Mouse (Mus musculus) kidney, postnatal 0 days (tissue): ENCODE results near the gene Ctsa. TPM values are rescaled to one million over a fixed set of nuclear protein-coding genes. Genes with fewer than 3 reads are reported as not detected.

Source experiments
- ATAC-seq: fragments of 200-750 bp; cut with Nextera tagmentation; replicated peaks from 2 replicates; pipeline ENCODE4 v1.8.0; 2017; ENCODE audit warnings: low read depth, moderate number of reproducible peaks, moderate TSS enrichment, moderate library complexity; ENCODE audit not compliant: low FRiP score
- DNase-seq: peaks from one replicate; pipeline ENCODE4 v3.0.0-alpha.2; 2016; ENCODE audit warnings: low spot score
- H3K27ac ChIP-seq: fragments of 300-500 bp; sonication (generic); 2 replicates; pipeline ENCODE4 v1.5.1; 2014; ENCODE audit warnings: mild to moderate bottlenecking
- H3K27me3 ChIP-seq: fragments of 300-500 bp; sonication (generic); 2 replicates; pipeline ENCODE4 v1.6.1; 2014; ENCODE audit warnings: low read length, mixed read lengths; ENCODE audit not compliant: insufficient read depth
- H3K36me3 ChIP-seq: fragments of 300-500 bp; sonication (generic); 2 replicates; pipeline ENCODE4 v1.6.1; 2014; ENCODE audit warnings: low read length, mixed read lengths; ENCODE audit not compliant: insufficient read depth
- H3K4me1 ChIP-seq: fragments of 300-500 bp; sonication (generic); replicated peaks from 2 replicates; pipeline ENCODE4 v1.6.1; 2014; ENCODE audit warnings: antibody characterized with exemption, low read length, mixed read lengths; ENCODE audit not compliant: insufficient read depth
- H3K4me2 ChIP-seq: fragments of 300-500 bp; sonication (generic); 2 replicates; pipeline ENCODE4 v1.6.1; 2014; ENCODE audit warnings: mild to moderate bottlenecking, low read length, moderate library complexity, mixed read lengths
- H3K4me3 ChIP-seq: fragments of 300-500 bp; sonication (generic); replicated peaks from 2 replicates; pipeline ENCODE4 v1.5.1; 2014; ENCODE audit warnings: low read depth, low read length
- H3K9ac ChIP-seq: fragments of 300-500 bp; sonication (generic); 2 replicates; pipeline ENCODE4 v1.6.1; 2014; ENCODE audit warnings: low read depth, low read length
- H3K9me3 ChIP-seq: fragments of 300-500 bp; sonication (generic); replicated peaks from 2 replicates; pipeline ENCODE4 v1.6.1; 2016; ENCODE audit warnings: low read length, inconsistent platforms, mixed read lengths
- CTCF ChIP-seq: IDR thresholded peaks from 2 replicates; pipeline ENCODE4 v1.5.1; 2016; ENCODE audit warnings: antibody characterized with exemption, low read depth, mild to moderate bottlenecking, moderate library complexity
- WGBS: fragments of 180-500 bp; shearing (Covaris S2); extraction: QIAGEN DNeasy Blood & Tissue Kit; methylation state at CpG from one replicate; pipeline ENCODE4 v1.1.7; 2014; 5-methylcytosine and 5-hydroxymethylcytosine counted together
- polyA plus RNA-seq: library from polyadenylated mRNA; unstranded; fragments of >200 nt; fragmentation: Nextera tagmentation; extraction: Ambion mirVana; gene quantifications from 2 replicates; pipeline ENCODE4 v1.2.1, GENCODE M21; 2015

The Ctsa gene
- polyA plus RNA-seq, 1 experiment from 2014 or later: 219 TPM

DNA sequence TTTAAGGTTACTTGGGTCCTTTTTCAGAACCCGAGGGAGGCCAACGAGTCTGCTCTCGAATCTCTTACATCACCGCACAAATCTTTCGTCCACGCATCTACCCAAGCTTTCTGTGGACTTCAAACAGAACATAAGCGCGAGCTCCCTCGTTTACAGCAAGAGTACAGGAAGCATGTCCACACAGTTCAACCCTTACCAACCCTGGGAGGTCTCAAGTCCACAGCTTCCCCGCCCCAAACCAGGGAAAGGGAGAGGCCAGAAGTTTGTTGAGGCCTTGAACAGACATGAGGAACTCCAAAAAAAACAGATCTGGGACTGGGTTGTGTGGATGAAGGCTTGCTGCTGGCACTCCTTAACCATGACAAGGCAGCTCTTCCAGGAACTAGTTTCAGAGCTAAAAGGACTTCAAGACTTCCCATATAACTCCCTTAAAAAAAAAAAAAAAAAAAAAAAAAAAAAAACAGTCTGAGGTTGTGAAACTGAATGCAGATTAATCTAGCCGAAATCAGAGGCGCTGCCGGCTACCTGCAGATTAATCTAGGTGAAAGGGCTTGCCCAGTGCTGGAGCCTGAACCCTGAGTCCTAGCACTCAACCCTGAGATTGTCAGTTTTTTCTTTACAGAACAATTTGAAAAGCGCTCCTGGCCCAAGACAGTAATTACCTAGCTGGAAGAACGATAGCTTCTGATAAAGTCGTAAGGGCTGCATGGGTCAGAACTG is 29.3 kb upstream of the Ctsa start:
- Histone ChIP-seq H3K9ac (no peak overlapping the region), H3K27me3 (no peaks in the 10 kb centered on the region), H3K4me3 (no peak overlapping the region), H3K36me3 (peaks cover 7% of the 10 kb centered on the region; the same call in 1 of the 2 replicates), H3K9me3 (no peaks in the 10 kb centered on the region), H3K4me1 (0 out of 2 replicates have a peak, but pooled peaks cover 19% of the 10 kb centered on the region), H3K27ac (peak overlapping the region; percentile 28; the same call in 1 of the 2 replicates), H3K4me2 (peak overlapping the region; percentile 62)
- WGBS: 78% methylated on average over 16 of the region's 16 CpGs
- no peak for DNase-seq
- ATAC-seq: no peak
- no peak for TF ChIP-seq CTCF

DNA sequence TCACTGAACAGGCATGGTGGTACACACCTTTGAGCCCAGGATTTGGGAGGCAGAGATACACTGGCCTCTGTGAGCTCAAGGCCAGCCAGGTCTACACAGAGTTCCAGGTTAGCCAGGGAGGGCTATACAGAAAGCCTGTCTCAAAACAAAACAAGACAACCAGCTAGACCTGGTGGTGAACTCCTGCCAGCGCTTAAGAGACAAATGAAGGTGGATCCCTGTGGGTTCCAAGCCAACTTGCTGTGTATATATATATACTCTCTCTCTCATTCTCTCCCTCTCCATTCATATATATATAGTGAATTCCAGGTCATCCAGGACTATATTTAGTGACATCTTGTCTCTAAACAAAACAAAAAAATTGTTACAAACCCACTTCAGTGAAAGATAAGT is 28.8 kb upstream of the Ctsa start:
- no peak for TF ChIP-seq CTCF
- Histone ChIP-seq H3K9me3 (no peaks in the 10 kb centered on the region), H3K4me2 (peak overlapping the region; percentile 62), H3K27ac (no peak overlapping the region), H3K9ac (peak overlapping the region; percentile 77), H3K27me3 (no peaks in the 10 kb centered on the region), H3K4me1 (0 out of 2 replicates have a peak, but pooled peaks cover 19% of the 10 kb centered on the region), H3K4me3 (peak overlapping the region; percentile 76), H3K36me3 (peaks cover 7% of the 10 kb centered on the region; the same call in 1 of the 2 replicates)
- 58% methylated on average over 1 of the region's 1 CpGs for WGBS
- DNase-seq (no peak), ATAC-seq (no peak)

DNA sequence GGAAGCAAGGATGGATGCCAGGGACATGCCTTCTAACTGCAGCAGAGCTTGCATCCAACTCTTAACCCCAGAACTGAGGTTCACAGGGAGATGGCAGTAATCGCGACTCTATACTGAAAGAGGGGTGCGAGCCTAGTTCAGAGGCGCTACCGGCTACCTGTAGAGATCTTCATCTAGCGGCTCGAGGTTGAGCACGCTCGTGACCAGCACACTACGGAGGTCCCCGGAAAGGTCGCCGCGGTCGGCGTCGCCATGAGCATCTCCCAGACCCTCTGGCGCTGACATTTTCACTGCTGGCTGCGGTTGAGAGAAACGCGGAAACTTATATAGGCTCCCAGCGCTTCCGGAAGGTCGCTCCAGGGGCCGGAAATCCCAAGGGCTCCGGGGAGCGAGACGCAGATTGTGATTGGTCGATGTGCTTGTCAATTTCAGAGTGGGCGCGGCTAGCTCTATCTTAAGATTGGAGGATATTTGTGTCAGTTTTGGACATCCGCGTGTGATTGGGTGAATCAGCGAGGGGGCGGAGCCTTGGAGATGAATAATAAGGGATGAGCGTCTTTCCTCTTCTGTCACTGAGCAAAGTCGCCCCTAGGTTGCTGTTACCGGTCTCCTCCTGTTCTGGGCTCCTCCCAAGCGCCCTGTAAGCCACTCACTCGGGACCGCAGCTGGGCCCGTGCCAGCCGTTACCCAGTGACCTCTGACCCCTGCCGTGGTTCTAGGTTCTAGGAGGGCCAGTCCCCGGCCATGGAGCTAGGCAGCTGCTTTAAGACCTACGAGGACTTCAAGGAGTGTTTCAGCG is 27.9 kb upstream of the Ctsa start, which contains the start of the genes Acot8 and Zswim3:
Acot8 (minus strand) TSS at position 350 of the 799 bp plus-strand sequence.
Zswim3 (plus strand) TSS at position 566 of the 799 bp plus-strand sequence.
- Histone ChIP-seq H3K4me1 (0 out of 2 replicates have a peak, but pooled peaks cover 19% of the 10 kb centered on the region), H3K9me3 (no peaks in the 10 kb centered on the region), H3K27ac (peak within 1 kb of the TSS; percentile 87), H3K36me3 (peaks cover 7% of the 10 kb centered on the region; the same call in 1 of the 2 replicates), H3K27me3 (no peaks in the 10 kb centered on the region), H3K4me3 (peak within 1 kb of the TSS; percentile 76), H3K9ac (peak within 1 kb of the TSS; percentile 77), H3K4me2 (peak within 1 kb of the TSS; percentile 76)
- ATAC-seq (peak; percentile 95), DNase-seq (peak; percentile 99)
- no peak for TF ChIP-seq CTCF
- WGBS: under 1% methylated on average over 47 of the region's 47 CpGs

DNA sequence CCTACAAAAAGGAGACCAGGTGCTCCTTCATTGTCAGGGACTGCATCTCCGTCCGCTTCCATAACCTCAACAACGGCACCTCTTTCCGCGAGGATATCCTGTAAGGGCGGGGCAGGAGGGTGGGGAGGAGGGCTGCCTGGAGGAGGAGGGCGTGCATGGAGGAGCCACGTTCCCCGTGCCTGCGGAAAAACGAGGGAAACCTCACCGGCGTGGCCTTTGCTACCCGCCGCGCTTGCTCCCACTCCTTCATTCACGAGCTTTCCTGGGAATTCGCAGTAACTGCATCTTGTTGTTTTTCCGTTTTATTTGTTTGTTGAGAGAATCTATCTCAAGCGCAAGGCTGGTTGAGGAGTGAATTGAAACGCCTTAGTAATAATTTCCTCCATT is 27.3 kb upstream of the Ctsa start:
- WGBS: 1% methylated on average over 21 of the region's 21 CpGs
- 0 out of 2 replicates have a peak, but pooled peaks cover 19% of the 10 kb centered on the region for H3K4me1 ChIP-seq
- DNase-seq: peak; percentile 24

DNA sequence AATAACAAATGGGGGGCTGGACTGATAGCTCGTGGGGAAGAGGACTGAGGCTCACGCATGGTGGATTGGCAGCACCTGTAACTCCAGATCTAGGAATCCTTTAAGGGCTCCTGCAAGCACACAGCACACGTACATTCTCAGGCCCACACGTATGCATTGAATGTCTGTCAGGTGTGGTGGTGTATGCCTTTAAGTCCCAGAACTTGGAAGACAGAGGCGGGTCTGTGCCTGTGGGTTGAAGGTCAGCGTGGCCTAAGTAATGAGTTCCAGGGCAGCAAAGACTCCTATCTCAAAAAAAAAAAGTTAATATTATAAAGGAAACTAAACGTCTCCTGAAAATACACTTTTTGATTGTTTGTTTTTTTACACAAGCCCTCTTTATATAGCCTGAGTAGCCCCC is 26.1 kb upstream of the Ctsa start:
- no peak for TF ChIP-seq CTCF
- Histone ChIP-seq H3K4me1 (0 out of 2 replicates have a peak, but pooled peaks cover 19% of the 10 kb centered on the region), H3K27me3 (no peaks in the 10 kb centered on the region), H3K4me2 (no peak overlapping the region), H3K27ac (no peak overlapping the region), H3K9ac (no peak overlapping the region), H3K36me3 (0 out of 2 replicates have a peak, but pooled peaks cover 5% of the 10 kb centered on the region), H3K4me3 (no peak overlapping the region), H3K9me3 (no peaks in the 10 kb centered on the region)
- WGBS: 75% methylated on average over 7 of the region's 7 CpGs
- DNase-seq: no peak
- no peak for ATAC-seq

More for the DNA sequence above, 27.3 kb upstream of the Ctsa start:
- Histone ChIP-seq H3K9ac (peak overlapping the region; percentile 59), H3K4me2 (peak overlapping the region; percentile 76), H3K27me3 (no peaks in the 10 kb centered on the region), H3K9me3 (no peaks in the 10 kb centered on the region), H3K27ac (peak overlapping the region; percentile 76), H3K4me3 (peak overlapping the region; percentile 76), H3K36me3 (0 out of 2 replicates have a peak, but pooled peaks cover 5% of the 10 kb centered on the region)
- ATAC-seq: peak; percentile 56
- no peak for TF ChIP-seq CTCF

DNA sequence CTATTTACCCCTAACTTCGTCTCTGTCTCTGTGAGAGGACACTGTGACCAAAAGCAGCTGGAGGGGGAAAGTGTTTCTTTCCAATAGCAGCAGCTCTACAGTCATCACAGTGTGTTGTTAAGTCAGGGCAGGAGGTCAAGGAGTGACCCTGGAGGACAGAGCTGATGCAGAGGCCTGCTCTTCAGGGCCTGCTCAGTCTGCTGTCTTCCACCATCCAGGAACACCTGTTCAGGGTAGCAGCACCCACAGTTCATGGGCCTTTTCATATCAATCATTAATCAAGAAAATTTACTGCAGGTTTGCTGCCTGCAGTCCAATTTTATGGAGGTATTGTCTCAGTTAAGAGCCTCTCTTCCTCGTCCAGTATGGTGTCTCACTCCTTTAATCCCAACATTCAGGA is 19.1 kb upstream of the Ctsa start:
- 48% methylated on average over 2 of the region's 2 CpGs for WGBS
- ATAC-seq: no peak
- Histone ChIP-seq H3K27ac (no peak overlapping the region), H3K4me2 (no peak overlapping the region), H3K27me3 (no peaks in the 10 kb centered on the region), H3K9me3 (no peaks in the 10 kb centered on the region), H3K9ac (no peak overlapping the region), H3K36me3 (no peaks in the 10 kb centered on the region), H3K4me3 (no peak overlapping the region), H3K4me1 (no peaks in the 10 kb centered on the region)
- no peak for DNase-seq
- no peak for TF ChIP-seq CTCF
